17 mouse cellular contexts compared by ENCODE assay signal in the genomic region with DNA sequence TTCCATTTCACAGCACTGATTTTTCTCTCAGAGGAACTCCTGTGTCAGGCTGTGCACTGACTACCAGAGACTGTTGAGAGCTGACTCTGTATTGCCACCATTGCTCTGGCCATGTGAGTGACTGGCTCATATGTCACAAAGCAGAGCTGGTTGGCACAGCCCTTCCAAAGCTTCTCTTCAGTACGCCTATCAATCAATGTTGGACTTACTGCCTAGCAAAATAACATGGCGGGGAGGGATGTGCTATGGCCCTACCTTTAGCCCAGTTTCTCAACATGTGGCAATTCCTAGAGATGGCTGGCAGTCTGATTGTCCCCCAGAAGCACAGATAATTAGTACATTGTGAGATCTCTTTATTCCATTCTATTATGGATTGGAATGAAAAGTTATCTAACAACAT.
"Had no signal": no experiment of that assay in that cellular context is flagged by ENCODE, and none has a peak within 500 bp of the region (broad histone marks: within the 10 kb centered on the region; RNA-seq: fewer than 3 reads in every experiment).

No protein-coding gene starts in this region.

- DNase-seq: lung, adult 2 months; lung, postnatal 14 days; lung, postnatal 36 days; right cerebral cortex, postnatal 14 days; thymus, adult 2 months; thymus, postnatal 25 days; thymus, postnatal 4 days had no signal

- H3K36me3 ChIP-seq: lung, embryonic 15.5 days; midbrain, embryonic 13.5 days; midbrain, embryonic 15.5 days; neural tube, embryonic 12.5 days; stomach, embryonic 15.5 days had no signal

- H3K27me3 ChIP-seq: lung, embryonic 15.5 days; megakaryocyte, embryonic 14.5 days; midbrain, embryonic 13.5 days; midbrain, embryonic 15.5 days; neural tube, embryonic 12.5 days; stomach, embryonic 15.5 days had no signal

- H3K27ac ChIP-seq: lung, embryonic 15.5 days; macrophage; midbrain, embryonic 13.5 days; midbrain, embryonic 15.5 days; neural tube, embryonic 12.5 days; stomach, embryonic 15.5 days; stomach, postnatal 0 days had no signal

- H3K4me3 ChIP-seq: lung, embryonic 15.5 days; megakaryocyte, embryonic 14.5 days; midbrain, embryonic 13.5 days; midbrain, embryonic 15.5 days; neural tube, embryonic 12.5 days; stomach, embryonic 15.5 days had no signal

- H3K9ac ChIP-seq: lung, embryonic 15.5 days; midbrain, embryonic 13.5 days; midbrain, embryonic 15.5 days; neural tube, embryonic 12.5 days; stomach, embryonic 15.5 days had no signal

- H3K4me1 ChIP-seq: lung, embryonic 15.5 days; megakaryocyte, embryonic 14.5 days; midbrain, embryonic 13.5 days; midbrain, embryonic 15.5 days; neural tube, embryonic 12.5 days; stomach, embryonic 15.5 days had no signal

- H3K4me2 ChIP-seq: lung, embryonic 15.5 days; midbrain, embryonic 11.5 days; midbrain, embryonic 13.5 days; midbrain, embryonic 15.5 days; neural tube, embryonic 12.5 days; stomach, embryonic 15.5 days had no signal

- ATAC-seq: lung, postnatal 0 days; midbrain, embryonic 13.5 days; midbrain, embryonic 15.5 days had no signal

- H3K9me3 ChIP-seq: lung, embryonic 15.5 days; megakaryocyte, embryonic 14.5 days; midbrain, embryonic 13.5 days; midbrain, embryonic 15.5 days; neural tube, embryonic 12.5 days; stomach, embryonic 15.5 days had no signal
